Mouse (Mus musculus) brain, embryonic 14.5 days (tissue): ENCODE results near the gene Palm.

ENCODE experiments used
- CTCF ChIP-seq: fragments of 200-500 bp; IDR thresholded peaks from 2 replicates; pipeline ENCODE4 v1.5.1; 2012; ENCODE audit warnings: inconsistent platforms, mild to moderate bottlenecking, moderate library complexity, borderline replicate concordance; ENCODE audit not compliant: insufficient read depth, insufficient read length; ENCODE audit errors: extremely low read depth
- POLR2A ChIP-seq: fragments of 200-500 bp; IDR thresholded peaks from 2 replicates; pipeline ENCODE4 v1.6.1; 2012; ENCODE audit warnings: mild to moderate bottlenecking, inconsistent platforms, borderline replicate concordance; ENCODE audit not compliant: poor library complexity, insufficient read depth, insufficient read length, severe bottlenecking; ENCODE audit errors: extremely low read depth

- TF ChIP-seq POLR2A (no peak), CTCF (no peak)
Observed at GRCm38 (mm10) chr10:79806331-79806730, 13.0 kb downstream of the Palm start.
